Mouse (Mus musculus): Measurements from ENCODE around the gene Ppp1r2. TPM values are rescaled to one million over a fixed set of nuclear protein-coding genes. Genes with fewer than 3 reads are reported as not detected.

The Ppp1r2 gene
- total RNA-seq, 2 experiments from 2014 or later, result 71.6 to 76.0 TPM

- no peak for DNase-seq
- intact Hi-C loops (cut with DNase I; ENCODE audit: low total_unique reads), result loop anchor here (5.0 kb wide), 1 partner anchor 107 kb away; no protein-coding TSS in a partner anchor
Measured at GRCm38 (mm10) chr16:31240569-31240968, 34.5 kb downstream of the Ppp1r2 start.

- intact Hi-C loops (cut with DNase I; ENCODE audit: low total_unique reads), result no loop called here
Measured at GRCm38 (mm10) chr16:31238281-31238680, 36.8 kb downstream of the Ppp1r2 start.

DNA sequence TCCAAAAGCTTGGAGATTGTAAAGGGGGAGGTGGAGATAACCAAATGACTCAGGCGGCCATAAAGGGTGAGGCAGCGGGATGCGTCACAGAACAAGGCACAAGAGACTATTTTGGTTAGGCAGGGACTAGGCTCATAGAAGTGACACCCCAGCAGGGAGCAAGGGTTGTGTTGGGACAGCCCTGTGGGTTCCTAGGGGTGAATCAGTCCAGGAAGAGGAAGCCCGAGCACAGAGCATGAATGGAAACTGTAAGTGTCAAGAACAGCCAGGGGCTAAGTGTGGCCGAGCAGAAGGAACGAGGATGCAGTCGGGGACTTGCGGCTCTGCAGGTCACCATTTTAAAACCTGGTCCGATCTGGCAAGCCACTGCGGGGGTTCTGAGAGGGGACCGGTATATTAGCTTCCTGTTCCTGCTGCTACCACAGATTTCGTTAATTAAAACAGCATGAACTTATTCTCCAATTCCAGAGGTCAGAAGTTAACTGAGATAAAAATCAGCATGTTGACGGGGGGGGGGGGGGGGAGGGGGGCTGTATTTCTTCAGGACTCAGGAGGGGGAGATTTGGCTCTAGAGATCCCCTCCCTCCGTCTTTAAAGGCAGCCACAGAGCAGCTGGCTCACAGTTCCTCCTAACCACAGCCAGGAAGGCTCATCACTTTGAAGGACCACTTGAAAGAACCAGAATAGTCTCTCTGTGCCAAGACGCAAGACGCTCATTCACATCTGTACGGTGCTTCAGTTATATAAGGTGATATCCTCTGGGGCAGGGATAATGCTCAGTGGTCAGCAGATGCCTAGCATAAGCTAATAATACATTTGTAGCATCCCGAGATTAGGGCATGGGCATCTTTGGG lies 39.4 kb downstream of the Ppp1r2 start:
- intact Hi-C loops (cut with DNase I; ENCODE audit: low total_unique reads), result no loop called here
- DNase-seq, result no peak

More at GRCm38 (mm10) chr16:31238281-31238680, 36.8 kb downstream of the Ppp1r2 start:
- DNase-seq, result no peak

DNA sequence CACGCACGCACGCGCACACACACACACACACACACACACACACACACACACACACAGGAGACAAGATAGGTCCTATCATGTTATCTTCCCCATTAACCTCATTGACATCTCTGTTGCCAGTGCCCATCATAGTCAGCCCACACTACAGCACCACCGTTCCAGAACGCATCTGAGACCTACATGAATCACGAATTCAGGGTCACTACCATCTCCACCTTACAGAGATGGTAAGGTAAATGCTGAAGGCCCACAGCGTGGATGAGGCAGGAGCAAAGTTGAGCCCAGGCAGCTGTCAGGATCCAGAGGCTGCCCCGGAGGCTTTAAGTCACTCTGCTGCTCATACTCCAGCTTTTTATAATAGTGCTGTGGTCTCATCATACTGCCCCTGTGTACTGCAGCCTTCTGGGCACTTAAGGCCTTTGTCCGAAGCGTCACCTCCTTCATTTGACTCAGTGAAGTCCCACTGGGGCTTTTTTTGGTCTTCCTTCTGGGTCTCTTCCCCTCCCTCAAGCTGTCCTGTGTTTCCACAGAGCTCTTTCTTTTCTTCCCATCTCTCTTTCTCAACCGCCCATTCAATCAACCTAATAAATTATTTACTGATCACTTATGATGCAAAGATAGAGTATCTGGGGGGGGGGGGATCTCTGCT lies 40.1 kb downstream of the Ppp1r2 start:
- DNase-seq, result no peak

GRCm38 (mm10) chr16:31234356-31234755 lies 40.7 kb downstream of the Ppp1r2 start:
- DNase-seq, result no peak
- intact Hi-C loops (cut with DNase I; ENCODE audit: low total_unique reads), result no loop called here

More for the DNA sequence above, 40.1 kb downstream of the Ppp1r2 start:
- intact Hi-C loops (cut with DNase I; ENCODE audit: low total_unique reads), result no loop called here

- DNase-seq, result peak; percentile 74
- intact Hi-C loops (cut with DNase I; ENCODE audit: low total_unique reads), result no loop called here
Measured at GRCm38 (mm10) chr16:31233541-31234339, 41.3 kb downstream of the Ppp1r2 start.

GRCm38 (mm10) chr16:31233167-31233498 lies 41.9 kb downstream of the Ppp1r2 start:
- intact Hi-C loops (cut with DNase I; ENCODE audit: low total_unique reads), result no loop called here
- DNase-seq, result peak; percentile 18

DNA sequence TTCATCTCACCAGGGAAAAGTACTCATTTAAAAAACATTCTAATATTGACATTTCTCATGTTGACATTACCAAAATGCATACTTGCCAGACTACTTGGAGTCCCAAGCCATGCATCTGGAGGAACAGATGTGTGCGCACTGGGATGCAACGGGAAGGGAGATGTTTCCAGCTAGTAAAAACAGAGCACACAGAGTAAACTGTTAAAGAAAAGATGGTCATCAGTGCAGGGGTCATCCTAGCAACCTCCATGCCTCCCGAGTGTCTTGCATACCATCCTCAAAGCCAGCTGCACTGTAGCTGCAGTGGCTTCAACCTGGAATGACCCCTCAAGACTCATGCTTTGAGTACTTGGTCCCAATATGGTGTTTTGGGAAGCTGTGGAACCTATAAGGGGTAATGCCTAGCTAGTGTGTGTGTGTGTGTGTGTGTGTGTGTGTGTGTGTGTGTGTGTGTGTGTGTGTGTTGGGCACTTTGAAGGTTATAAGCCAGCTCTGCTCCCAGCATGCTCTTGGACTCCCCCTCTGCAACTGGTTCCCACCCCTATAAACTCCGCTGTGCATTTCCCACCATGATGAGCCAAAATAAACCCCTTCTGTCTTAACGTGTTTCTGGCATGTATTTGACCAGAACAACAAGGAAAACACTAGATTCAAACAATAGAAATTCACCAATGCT lies 42.4 kb downstream of the Ppp1r2 start:
- DNase-seq, result no peak
- intact Hi-C loops (cut with DNase I; ENCODE audit: low total_unique reads), result no loop called here

DNA sequence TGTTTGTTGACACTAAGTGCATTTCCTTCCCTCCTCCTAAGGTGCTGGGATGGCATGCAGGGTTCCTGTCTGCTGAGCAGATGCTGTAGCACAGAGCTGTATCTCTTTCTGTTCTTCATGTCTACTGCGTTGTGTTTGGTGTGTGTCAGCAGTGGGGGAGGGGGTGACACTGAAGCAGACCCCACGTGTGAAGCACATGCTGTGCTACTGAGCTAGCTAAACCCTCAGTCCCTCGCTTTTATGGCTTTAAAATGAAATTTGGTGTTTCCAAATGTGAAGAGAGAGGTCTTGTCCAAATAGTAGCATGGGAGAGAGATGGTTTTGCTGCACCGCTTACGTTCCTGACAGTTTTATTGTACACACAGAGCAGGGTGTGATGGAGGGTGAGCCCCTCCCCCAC lies 43.5 kb downstream of the Ppp1r2 start:
- intact Hi-C loops (cut with DNase I; ENCODE audit: low total_unique reads), result no loop called here
- DNase-seq, result no peak

GRCm38 (mm10) chr16:31227746-31228145 lies 47.3 kb downstream of the Ppp1r2 start:
- DNase-seq, result no peak
- intact Hi-C loops (cut with DNase I; ENCODE audit: low total_unique reads), result no loop called here

- no peak for DNase-seq
- intact Hi-C loops (cut with DNase I; ENCODE audit: low total_unique reads), result no loop called here
Measured at GRCm38 (mm10) chr16:31215271-31215670, 59.8 kb downstream of the Ppp1r2 start.

DNA sequence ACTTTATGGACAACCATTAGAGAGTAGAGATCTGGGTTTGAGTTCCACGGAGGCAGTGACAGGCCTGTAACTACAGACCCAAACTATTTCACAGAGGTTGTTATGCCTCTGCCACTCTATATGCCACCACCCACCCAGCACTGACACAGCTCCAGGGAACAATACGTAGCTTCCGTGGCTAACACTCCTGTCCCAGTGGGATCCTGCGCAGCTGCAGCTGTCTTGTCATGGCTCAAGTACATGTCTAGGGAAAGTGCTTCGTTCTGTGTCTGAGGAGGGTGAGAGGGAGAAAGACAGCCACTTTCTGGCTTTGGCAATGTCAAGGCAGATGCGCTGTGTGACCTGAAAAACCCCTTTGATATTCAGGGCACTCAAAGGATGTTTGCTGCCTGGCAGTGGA lies 61.6 kb downstream of the Ppp1r2 start:
- intact Hi-C loops (cut with DNase I; ENCODE audit: low total_unique reads), result no loop called here

DNA sequence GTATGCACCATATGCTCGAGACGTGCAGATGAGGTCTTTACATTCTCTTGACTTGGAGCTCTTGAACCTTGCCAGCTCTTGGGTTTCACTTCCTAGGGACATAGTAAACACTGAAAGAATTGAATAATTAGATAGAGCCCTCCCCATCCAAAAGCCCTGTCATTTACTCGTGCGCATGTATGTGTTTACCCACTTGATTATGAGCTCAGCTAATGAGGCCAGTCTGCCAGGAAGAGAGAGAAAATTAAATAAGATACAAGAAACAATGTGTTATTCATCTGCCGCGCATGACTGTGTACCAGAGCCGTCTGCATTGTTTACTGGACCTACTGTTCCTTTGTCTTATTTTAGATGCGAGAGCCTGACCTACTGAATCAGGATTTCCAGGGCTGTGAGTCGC lies 63.6 kb downstream of the Ppp1r2 start:
- DNase-seq, result no peak
- intact Hi-C loops (cut with DNase I; ENCODE audit: low total_unique reads), result no loop called here

More for the DNA sequence above, 61.6 kb downstream of the Ppp1r2 start:
- DNase-seq, result no peak

- DNase-seq, result no peak
- intact Hi-C loops (cut with DNase I; ENCODE audit: low total_unique reads), result no loop called here
Measured at GRCm38 (mm10) chr16:31210453-31210852, 64.6 kb downstream of the Ppp1r2 start.

- intact Hi-C loops (cut with DNase I; ENCODE audit: low total_unique reads), result no loop called here
Measured at GRCm38 (mm10) chr16:31209911-31210310, 65.2 kb downstream of the Ppp1r2 start.

DNA sequence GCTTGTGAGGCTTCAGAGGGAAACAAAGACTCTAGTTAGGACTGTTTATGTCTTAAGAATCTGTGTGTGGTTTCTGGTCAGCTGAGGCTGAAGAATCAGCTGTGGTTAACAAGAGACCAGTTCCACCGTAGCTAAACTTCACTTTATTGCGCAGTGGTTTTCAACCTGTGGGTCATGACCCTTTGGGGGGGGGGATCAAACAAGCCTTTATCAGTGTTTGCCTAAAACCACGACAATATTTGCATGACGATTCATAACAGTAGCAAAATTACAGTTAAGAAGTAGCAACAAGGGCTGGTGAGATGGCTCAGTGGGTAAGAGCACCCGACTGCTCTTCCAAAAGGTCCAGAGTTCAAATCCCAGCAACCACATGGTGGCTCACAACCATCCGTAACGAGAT lies 69.4 kb downstream of the Ppp1r2 start:
- intact Hi-C loops (cut with DNase I; ENCODE audit: low total_unique reads), result no loop called here
- DNase-seq, result no peak

More at GRCm38 (mm10) chr16:31209911-31210310, 65.2 kb downstream of the Ppp1r2 start:
- no peak for DNase-seq

GRCm38 (mm10) chr16:31205187-31205586 lies 69.9 kb downstream of the Ppp1r2 start:
- intact Hi-C loops (cut with DNase I; ENCODE audit: low total_unique reads), result no loop called here
- DNase-seq, result no peak

DNA sequence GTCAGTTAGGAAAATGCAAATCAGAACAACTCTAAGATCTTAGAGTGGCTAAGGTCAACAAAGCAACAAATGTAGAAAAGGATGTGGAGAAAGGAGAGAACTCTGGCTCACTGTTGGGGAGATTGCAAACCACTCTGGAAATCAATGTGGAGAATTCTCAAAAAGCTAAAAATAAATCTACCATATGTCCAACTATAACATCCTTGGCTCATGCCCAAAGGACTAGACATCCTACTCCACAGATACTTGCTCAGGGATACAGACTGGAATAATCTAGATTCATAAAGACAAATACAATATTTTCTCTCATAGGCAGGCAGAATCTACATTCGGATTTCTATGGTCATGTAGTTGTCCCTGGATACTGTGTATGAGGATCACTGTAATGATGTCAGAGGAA lies 70.9 kb downstream of the Ppp1r2 start:
- intact Hi-C loops (cut with DNase I; ENCODE audit: low total_unique reads), result no loop called here
- no peak for DNase-seq

DNA sequence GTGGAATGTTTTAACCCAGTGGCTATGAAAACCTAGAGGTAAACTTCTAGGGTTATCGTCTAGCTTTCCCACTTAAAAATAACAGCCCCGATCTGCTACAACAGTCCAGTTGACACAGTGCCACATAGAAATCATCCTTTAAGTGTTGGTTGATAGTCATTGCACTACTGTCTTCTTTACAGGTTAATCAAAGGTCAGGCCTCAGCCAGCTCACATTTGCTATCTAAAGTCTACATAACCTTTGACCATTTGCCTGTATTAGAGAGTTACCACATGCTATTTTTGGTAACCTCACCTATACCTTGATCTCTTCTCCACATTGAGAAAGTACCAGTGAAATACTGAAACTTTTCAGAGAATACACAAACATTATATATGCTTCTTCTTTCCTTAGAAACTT lies 73.4 kb downstream of the Ppp1r2 start:
- DNase-seq, result no peak
- intact Hi-C loops (cut with DNase I; ENCODE audit: low total_unique reads), result no loop called here
